Mouse (Mus musculus): ENCODE results near the gene Ssrp1.
A peak's percentile ranks its signal among the peaks of the same experiment; 100 is the strongest.

Gene Ssrp1

GRCm38 (mm10) chr2:85036507-85037046 lies 457 bp upstream of the Ssrp1 start:
- DNase-seq (ENCODE audit: low spot score): no peak

- DNase-seq (ENCODE audit: low spot score): no peak
Measured at GRCm38 (mm10) chr2:85038336-85038735, 1.3 kb downstream of the Ssrp1 start.

- DNase-seq (ENCODE audit: low spot score): no peak
Measured at GRCm38 (mm10) chr2:85043623-85044022, 6.6 kb downstream of the Ssrp1 start.

DNA sequence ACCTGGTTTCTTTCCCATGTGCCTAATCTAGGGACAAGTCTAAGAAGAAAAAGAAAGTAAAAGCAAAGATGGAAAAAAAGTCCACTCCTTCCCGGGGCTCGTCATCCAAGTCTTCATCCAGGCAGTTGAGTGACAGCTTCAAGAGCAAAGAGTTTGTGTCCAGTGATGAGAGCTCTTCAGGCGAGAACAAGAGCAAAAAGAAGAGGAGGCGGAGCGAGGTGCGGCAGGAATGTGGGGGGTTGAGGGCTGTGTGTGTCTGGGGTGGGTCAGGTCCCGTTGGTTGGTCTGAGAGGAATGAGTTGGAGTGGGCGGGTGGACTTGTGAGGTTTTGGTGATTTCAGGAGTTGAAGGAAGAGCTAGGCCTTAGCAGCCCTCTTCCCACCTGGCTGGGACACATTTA lies 9.2 kb downstream of the Ssrp1 start:
- DNase-seq (ENCODE audit: low spot score): no peak

GRCm38 (mm10) chr2:85047081-85047480 lies 10.0 kb downstream of the Ssrp1 start:
- DNase-seq (ENCODE audit: low spot score): no peak

- DNase-seq (ENCODE audit: low spot score): peak; percentile 90
Measured at GRCm38 (mm10) chr2:85047596-85048167, 10.6 kb downstream of the Ssrp1 start, which contains the start of gene Tnks1bp1. TSS of gene Tnks1bp1 (plus strand) at chr2:85048022.

DNA sequence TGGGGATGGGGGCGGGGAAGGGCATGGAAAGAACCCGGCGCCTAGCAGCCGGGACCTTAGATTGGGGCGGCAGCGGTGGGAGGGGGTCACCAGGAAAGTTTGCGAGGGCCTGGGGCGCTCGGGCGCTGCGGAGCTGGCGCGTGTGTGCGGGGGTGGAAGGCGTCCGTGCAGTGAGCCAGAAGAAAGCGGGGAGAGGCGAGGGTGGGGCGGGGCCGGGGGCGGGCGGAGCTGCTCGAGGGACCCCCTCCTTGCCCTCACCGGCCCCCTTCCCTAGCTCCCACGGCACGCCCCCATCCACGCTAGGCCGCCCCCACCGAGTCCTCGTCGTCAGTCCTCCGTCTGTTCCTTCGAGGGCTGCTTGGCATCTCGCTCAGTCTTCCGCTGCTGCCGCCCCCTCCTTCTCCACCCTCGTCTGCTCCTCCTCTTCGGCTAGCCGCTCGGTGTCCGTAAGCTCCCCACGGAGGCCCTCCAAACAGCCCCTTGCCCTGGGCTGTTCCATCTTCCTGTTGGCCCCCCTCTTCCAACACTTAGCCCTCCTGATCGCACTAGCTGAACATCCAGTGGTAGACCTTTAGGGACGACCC lies 11.2 kb downstream of the Ssrp1 start:
- peak; percentile 52 for DNase-seq (ENCODE audit: low spot score)

DNA sequence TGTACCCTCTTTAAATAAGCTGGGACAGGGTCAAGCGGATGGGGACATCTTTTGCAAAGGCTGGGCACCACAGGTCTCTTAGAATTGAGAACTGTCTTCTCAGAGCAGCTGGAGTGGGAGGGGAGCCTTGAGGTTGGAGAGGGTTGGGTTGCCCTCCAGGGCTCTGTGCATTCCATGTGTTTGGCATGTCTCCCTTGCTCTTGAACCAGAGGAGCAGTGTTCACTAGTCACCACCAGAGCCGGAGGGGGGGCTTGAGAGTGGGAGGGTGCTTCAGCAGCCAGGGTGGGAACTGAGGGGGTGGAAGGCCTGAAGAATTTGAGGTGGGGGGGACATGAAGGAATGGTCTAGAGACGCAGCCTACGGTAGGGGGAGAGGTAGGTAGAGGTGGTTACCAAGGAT lies 12.2 kb downstream of the Ssrp1 start:
- no peak for DNase-seq (ENCODE audit: low spot score)

DNA sequence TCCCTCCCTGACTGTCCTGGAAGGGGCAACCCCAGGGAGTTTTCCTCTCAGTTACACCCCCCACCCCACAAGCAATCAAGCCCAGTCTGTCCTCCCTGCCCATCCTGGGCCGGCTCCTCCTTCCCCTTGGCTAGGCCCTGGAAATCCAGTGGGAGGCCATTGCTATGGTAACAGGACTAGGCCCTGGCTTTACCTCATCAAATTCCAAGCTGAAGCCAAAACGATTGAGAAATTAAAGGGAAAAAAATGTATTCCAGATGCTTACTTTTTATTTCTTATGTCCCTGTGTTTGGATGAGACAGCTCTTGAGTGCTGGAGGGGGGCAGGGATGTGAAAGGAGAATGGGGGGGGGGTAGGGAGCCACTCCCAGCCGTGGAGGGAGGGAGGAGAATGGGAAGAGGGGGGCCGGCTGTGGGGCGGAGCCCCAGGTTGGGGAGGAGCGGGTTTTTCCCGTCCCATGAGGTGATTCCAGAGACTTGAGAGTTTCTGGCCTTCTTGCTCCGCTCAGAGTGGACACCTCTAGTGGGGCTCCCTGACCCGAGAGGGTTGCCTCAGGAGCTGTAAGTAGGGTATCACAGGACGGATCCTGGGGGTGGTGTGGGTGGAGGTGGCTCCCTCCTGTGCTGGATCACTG lies 13.1 kb downstream of the Ssrp1 start:
- DNase-seq (ENCODE audit: low spot score): no peak

DNA sequence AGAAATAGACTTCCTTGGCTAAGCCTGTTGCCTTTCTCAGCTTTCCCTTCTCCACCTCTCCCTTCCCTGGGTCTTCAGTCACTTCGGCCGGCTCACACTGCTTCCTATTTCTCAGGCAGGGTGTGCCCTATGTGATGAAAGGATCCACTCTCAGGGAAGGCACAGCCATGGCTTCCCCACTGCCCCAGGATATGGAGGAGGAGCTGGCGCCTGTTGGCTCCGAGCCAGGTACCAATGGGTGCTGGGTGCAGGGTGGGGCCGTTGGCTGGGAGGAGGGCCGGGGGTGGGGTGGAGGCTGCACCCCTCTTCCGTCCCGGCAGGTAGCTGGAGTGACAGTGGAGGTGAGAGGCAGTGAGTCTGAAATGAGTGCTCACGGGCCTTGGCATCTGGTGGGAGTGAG lies 13.7 kb downstream of the Ssrp1 start:
- DNase-seq (ENCODE audit: low spot score): no peak

DNA sequence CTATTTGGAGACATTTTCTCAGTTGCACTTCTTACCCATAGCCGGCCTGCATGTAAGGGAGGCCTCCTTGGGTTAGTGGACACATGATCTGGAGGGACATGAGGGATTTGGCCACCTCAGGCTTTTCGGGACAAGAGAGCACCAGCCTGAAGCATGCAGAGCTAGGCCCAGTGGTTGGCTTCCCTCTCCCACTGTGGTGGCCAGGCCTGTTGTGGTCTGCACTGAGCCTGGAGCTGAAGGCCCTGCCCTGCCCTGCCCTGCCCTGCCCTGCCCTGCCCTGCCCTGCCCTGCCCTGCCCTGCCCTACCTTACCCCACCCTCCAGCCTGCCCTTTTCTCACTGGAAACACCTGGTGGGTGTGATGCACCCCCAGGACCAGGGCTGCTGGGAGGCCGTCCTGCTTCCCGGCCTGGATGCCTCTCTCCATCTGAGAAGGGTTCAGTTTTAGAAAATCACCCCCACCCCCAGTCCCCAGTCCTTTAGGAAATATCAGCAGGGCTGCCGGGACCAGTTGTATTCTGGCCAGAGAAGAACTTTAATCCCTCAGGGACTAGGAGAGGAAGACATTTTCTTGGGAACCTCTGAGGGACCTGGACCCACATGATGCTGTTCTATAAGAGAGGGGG lies 16.3 kb downstream of the Ssrp1 start:
- DNase-seq (ENCODE audit: low spot score): no peak

- DNase-seq (ENCODE audit: low spot score): no peak
Measured at GRCm38 (mm10) chr2:85056711-85057110, 19.7 kb downstream of the Ssrp1 start.

DNA sequence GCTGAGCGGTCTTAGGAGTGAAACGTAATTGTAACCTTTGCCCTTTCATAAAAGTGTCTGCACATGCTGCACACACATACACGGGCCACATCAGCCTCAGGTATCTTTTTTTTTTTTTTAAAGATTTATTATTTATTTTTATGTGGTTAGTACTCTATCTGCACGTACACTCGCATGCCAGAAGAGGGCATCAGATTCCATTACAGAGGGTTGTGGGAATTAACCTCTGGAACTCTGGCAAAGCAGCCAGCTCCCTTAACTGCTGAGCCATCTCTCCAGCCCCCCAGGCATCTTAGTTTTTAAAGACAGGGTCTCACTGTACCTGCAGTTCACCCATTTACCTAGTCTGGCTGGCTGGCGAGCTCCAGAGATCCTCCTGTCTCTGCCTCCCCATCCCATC lies 22.6 kb downstream of the Ssrp1 start:
- DNase-seq (ENCODE audit: low spot score): no peak

DNA sequence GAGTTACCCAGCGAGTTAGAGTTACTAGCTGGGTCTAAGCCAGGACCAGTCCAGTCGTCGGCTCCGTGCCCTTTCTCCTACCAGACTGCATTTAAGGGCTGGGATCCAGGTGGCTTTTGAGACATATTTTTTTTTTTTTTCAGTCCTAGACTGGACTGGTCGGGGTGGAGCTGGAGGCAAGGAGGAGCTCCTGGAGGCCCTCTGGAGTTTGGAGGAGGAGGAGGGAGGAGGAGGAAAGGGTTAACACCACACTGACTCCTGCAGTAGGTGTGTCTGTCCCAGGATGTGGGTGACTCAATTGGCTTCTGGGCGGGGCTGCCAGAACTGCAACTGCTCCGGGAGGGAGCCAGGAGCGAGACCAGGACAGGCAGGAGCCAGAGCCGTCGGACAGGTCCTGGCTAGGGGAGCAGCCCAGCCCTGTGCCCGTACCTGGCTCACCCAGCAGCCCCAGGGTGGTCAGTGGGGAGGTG lies 23.6 kb downstream of the Ssrp1 start:
- DNase-seq (ENCODE audit: low spot score): no peak

- no peak for DNase-seq (ENCODE audit: low spot score)
Measured at GRCm38 (mm10) chr2:85061107-85061541, 24.1 kb downstream of the Ssrp1 start.

- no peak for DNase-seq (ENCODE audit: low spot score)
Measured at GRCm38 (mm10) chr2:85065141-85065875, 28.3 kb downstream of the Ssrp1 start.

DNA sequence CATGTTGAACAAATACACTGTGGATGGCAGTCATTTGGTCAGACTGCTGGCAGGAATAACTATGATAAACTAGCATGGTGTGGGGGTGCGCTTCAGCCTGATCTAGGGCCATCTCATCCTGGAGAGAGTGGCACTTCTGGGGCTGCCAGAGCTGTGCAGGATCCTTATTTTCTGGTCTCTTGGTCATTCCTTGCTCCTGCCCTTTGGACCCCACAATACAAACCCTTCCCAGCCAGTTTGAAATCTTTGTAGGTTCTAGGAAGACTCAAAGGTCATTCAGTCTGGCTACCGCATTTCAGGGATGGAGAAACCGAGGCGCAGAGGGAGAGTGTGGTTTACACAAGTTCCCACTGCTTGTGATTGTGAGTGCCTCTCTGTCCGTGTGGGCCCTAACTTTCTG lies 29.9 kb downstream of the Ssrp1 start:
- no peak for DNase-seq (ENCODE audit: low spot score)

GRCm38 (mm10) chr2:85067903-85068625 lies 31.0 kb downstream of the Ssrp1 start:
- no peak for DNase-seq (ENCODE audit: low spot score)

DNA sequence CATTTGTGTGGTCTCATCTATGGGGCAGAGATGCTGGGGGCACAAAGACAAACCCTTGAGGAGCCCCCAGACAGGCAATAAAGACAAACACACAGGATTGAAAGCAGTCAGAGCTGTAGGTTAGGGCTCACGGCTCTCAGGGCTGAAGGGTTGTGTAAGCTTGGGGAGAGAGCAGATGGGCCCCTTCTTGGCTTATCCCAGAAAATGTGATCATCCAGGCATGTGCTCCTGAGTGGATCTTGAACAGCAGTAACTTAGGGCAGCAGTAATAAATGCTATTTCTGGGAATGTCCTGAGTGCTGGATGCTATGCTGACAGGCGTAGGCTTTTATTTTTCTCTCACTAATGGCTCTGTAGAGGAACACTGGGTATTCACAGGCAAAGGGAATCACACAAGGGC lies 31.6 kb downstream of the Ssrp1 start:
- no peak for DNase-seq (ENCODE audit: low spot score)

GRCm38 (mm10) chr2:85070086-85070485 lies 33.1 kb downstream of the Ssrp1 start:
- no peak for DNase-seq (ENCODE audit: low spot score)

DNA sequence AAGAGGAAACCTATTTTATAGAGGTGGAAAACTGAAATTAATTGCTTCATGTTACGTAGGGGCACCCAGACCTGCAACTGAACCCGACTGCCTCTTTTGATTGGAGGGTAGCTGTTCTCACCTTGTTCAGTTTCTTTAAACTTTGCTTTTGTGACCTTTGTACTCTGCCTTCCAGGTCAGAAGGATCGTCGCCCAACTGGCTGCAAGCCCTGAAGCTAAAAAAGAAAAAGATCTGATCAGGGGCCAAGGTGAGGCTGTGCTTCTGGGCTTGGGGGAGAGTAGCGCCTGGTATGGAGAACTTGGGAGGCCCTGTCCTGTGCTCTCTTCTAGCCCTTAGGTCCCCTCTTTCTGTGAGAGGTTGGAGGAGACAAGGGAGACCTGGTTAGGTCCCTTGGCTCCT lies 34.9 kb downstream of the Ssrp1 start:
- DNase-seq (ENCODE audit: low spot score): no peak
